ENCODE assay signal across 14 mouse cellular contexts in genomic region chr6:116021961-116022485, GRCm38 (mm10). TPM values are rescaled to one million over a fixed set of nuclear protein-coding genes. Genes with fewer than 3 reads are reported as not detected.
DNase-seq lines count a peak whose midpoint lies in the region; ATAC-seq lines count a peak whose summit lies in the region.
"Had no signal": no experiment of that assay in that cellular context is flagged by ENCODE, and none has a peak within 500 bp of the region (broad histone marks: within the 10 kb centered on the region; RNA-seq: fewer than 3 reads in every experiment).

No protein-coding gene starts in this region.

- peaks cover 5% of the 10 kb centered on the region for H3K9me3 ChIP-seq in heart, embryonic 15.5 days (replicated peaks)
- H3K9me3 ChIP-seq in forebrain, embryonic 13.5 days (replicated peaks), result peaks cover 9% of the 10 kb centered on the region

- no peak overlapping the region for H3K27ac ChIP-seq in heart, embryonic 15.5 days
- H3K27ac ChIP-seq in forebrain, embryonic 13.5 days, result no peak overlapping the region
- H3K27ac ChIP-seq: forebrain, embryonic 15.5 days had no signal

- H3K4me1 ChIP-seq in heart, embryonic 15.5 days (replicated peaks), result no peaks in the 10 kb centered on the region
- no peaks in the 10 kb centered on the region for H3K4me1 ChIP-seq in forebrain, embryonic 13.5 days
- H3K4me1 ChIP-seq: forebrain, embryonic 15.5 days had no signal

- no peaks in the 10 kb centered on the region for H3K27me3 ChIP-seq in heart, embryonic 15.5 days
- no peaks in the 10 kb centered on the region for H3K27me3 ChIP-seq in forebrain, embryonic 13.5 days
- H3K27me3 ChIP-seq: CH12.LX; forebrain, embryonic 15.5 days had no signal

- no peak overlapping the region for H3K4me2 ChIP-seq in heart, embryonic 15.5 days
- H3K4me2 ChIP-seq in forebrain, embryonic 13.5 days, result no peak overlapping the region
- H3K4me2 ChIP-seq: forebrain, embryonic 15.5 days had no signal

- DNase-seq in heart, postnatal 10 days, result no peak
- DNase-seq in ovary, postnatal 36 days (ENCODE audit: low spot score), result peak; percentile 6
- no peak for DNase-seq in ovary, postnatal 14 days (ENCODE audit: low spot score)
- DNase-seq in induced T-regulatory cell, adult 2 months (ENCODE audit: low read depth), result peak; percentile 22
- no peak for DNase-seq in thymus, postnatal 4 days
- DNase-seq: adrenal gland, postnatal 10 days; cerebellum, adult 11 months; gastrocnemius, postnatal 36 days; lung, postnatal 14 days; thymus, postnatal 14 days had no signal

- intact Hi-C loops in heart, postnatal 10 days (cut with DNase I), result loop anchor here (5.0 kb wide), 1 partner anchor 85 kb away; no protein-coding TSS in a partner anchor

- no peak overlapping the region for H3K9ac ChIP-seq in heart, embryonic 15.5 days
- H3K9ac ChIP-seq in forebrain, embryonic 13.5 days, result no peak overlapping the region
- H3K9ac ChIP-seq: forebrain, embryonic 15.5 days had no signal

- peaks cover 14% of the 10 kb centered on the region; the same call in 1 of the 2 replicates for H3K36me3 ChIP-seq in heart, embryonic 15.5 days
- H3K36me3 ChIP-seq in forebrain, embryonic 13.5 days (ENCODE audit: poor library complexity, severe bottlenecking), result peaks cover 42% of the 10 kb centered on the region

- no peak overlapping the region for H3K4me3 ChIP-seq in heart, embryonic 15.5 days
- no peak overlapping the region for H3K4me3 ChIP-seq in forebrain, embryonic 13.5 days
- H3K4me3 ChIP-seq: forebrain, embryonic 15.5 days had no signal

- 82% methylated on average over 9 of the region's 9 CpGs for WGBS in heart, embryonic 15.5 days
- WGBS in forebrain, embryonic 13.5 days, result 84% methylated on average over 9 of the region's 9 CpGs

- peak; percentile 55; the same call in 1 of the 2 replicates for ATAC-seq in heart, embryonic 15.5 days (replicated peaks; ENCODE audit: insufficient number of reproducible peaks, insufficient read depth, low FRiP score, low read depth)
- ATAC-seq in forebrain, embryonic 13.5 days, result no peak
- ATAC-seq: forebrain, embryonic 15.5 days had no signal

RNA-seq across cellular contexts. Expression of gene Plxnd1, which starts 27.2 kb away (rescaled TPM):
- 38.6 and 53.4 TPM in 2 replicates for polyA plus RNA-seq in heart, embryonic 15.5 days (2015; fragmentation: Nextera tagmentation; extraction: Ambion mirVana)
- total RNA-seq in heart, postnatal 10 days (2021), result 100 to 1,000 TPM; 179 to 224 TPM
- 14.3 and 19.7 TPM in 2 replicates for polyA plus RNA-seq in forebrain, embryonic 13.5 days (2015; fragmentation: Nextera tagmentation; extraction: Ambion mirVana)

Comparison
In these comparisons a context has a peak if more than half of its experiments do, and no peak if none do; other contexts are left out.
1. DNase-seq: peak in ovary, postnatal 36 days (single experiment) and induced T-regulatory cell, adult 2 months (single experiment); none in heart, postnatal 10 days (0 of 2), ovary, postnatal 14 days (single experiment) and thymus, postnatal 4 days (single experiment).